ENCODE assay signal across 25 mouse cellular contexts in the genomic region with DNA sequence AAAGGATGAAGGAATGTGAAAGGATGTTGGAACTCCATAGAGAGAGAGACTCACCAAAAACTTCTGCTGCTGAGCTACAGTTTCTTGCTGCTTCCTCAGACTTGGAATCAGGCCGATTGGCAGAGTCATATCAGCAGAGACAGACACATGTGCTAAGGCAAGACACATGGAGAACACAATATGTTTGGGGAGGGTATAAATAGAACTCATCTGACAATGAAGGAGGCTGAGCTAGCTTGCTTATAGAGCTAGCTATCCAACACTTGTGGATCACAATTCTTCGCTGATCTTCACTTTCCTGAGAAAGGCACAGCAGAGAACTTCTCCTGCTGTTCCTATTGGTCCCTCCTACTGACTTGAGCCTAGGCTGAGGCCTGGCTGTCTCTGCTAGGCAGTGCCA.
DNase-seq lines count a peak whose midpoint lies in the region; ATAC-seq and TF ChIP-seq lines count a peak whose summit lies in the region.
"Had no signal": no experiment of that assay in that cellular context is flagged by ENCODE, and none has a peak within 500 bp of the region (broad histone marks: within the 10 kb centered on the region; RNA-seq: fewer than 3 reads in every experiment).

No protein-coding gene starts in this region.

- no peaks in the 10 kb centered on the region for H3K9me3 ChIP-seq in midbrain, postnatal 0 days (ENCODE audit: low read length)
- H3K9me3 ChIP-seq: forebrain, embryonic 13.5 days; heart, embryonic 10.5 days; liver, embryonic 13.5 days; megakaryocyte, embryonic 14.5 days; midbrain, embryonic 13.5 days; neural tube, embryonic 12.5 days; stomach, embryonic 15.5 days had no signal

- 83% methylated on average over 2 of the region's 2 CpGs for WGBS in midbrain, postnatal 0 days

- ATAC-seq in frontal cortex, adult (ENCODE audit: low TSS enrichment), result peak; percentile 82
- no peak for ATAC-seq in midbrain, postnatal 0 days (ENCODE audit: low FRiP score)
- ATAC-seq: forebrain, embryonic 13.5 days; midbrain, embryonic 13.5 days had no signal

- H3K4me1 ChIP-seq in midbrain, postnatal 0 days (ENCODE audit: insufficient read depth, low read length), result no peaks in the 10 kb centered on the region
- H3K4me1 ChIP-seq: forebrain, embryonic 13.5 days; heart, embryonic 10.5 days; liver, embryonic 13.5 days; megakaryocyte, embryonic 14.5 days; midbrain, embryonic 13.5 days; neural tube, embryonic 12.5 days; stomach, embryonic 15.5 days had no signal

- H3K9ac ChIP-seq in midbrain, postnatal 0 days (replicated peaks; ENCODE audit: low read length, poor library complexity, severe bottlenecking), result no peak overlapping the region
- H3K9ac ChIP-seq: forebrain, embryonic 13.5 days; hindbrain, embryonic 14.5 days; liver, embryonic 13.5 days; lung, embryonic 14.5 days; midbrain, embryonic 13.5 days; neural tube, embryonic 12.5 days; stomach, embryonic 15.5 days had no signal

- intact Hi-C loops in left cerebral cortex, postnatal 4 days (cut with DNase I), result no loop called here

- no peak for TF ChIP-seq CTCF in midbrain, postnatal 0 days (IDR thresholded peaks at IDR 0.05)

- H3K36me3 ChIP-seq in midbrain, postnatal 0 days (ENCODE audit: insufficient read depth, low read length), result no peaks in the 10 kb centered on the region
- H3K36me3 ChIP-seq: heart, embryonic 10.5 days; liver, embryonic 13.5 days; midbrain, embryonic 13.5 days; neural tube, embryonic 12.5 days; stomach, embryonic 15.5 days had no signal

- H3K27me3 ChIP-seq in midbrain, postnatal 0 days (ENCODE audit: insufficient read depth, low read length), result no peaks in the 10 kb centered on the region
- H3K27me3 ChIP-seq: forebrain, embryonic 13.5 days; liver, embryonic 13.5 days; megakaryocyte, embryonic 14.5 days; midbrain, embryonic 13.5 days; neural tube, embryonic 12.5 days; stomach, embryonic 15.5 days had no signal

- DNase-seq in frontal cortex, postnatal 10 days (ENCODE audit: low spot score in 2 of 2), result no peak
- DNase-seq in left cerebral cortex, adult 9 months (ENCODE audit: low spot score in 2 of 2), result peak; percentile 1 to 13
- no peak for DNase-seq in left cerebral cortex, postnatal 4 days
- DNase-seq in layer of hippocampus, adult 9-11 months, result peak; percentile 27
- no peak for DNase-seq in lung, adult 18-20 months
- DNase-seq in midbrain, postnatal 0 days (ENCODE audit: low spot score), result no peak
- DNase-seq in kidney, adult 11 months, result no peak
- DNase-seq: adrenal gland, postnatal 14 days; cerebellum, adult 9-10 months; gastrocnemius, adult 2 months; heart, postnatal 4 days; kidney, adult 8-10 months; kidney, postnatal 14 days; liver, embryonic 13.5 days; lung, embryonic 14.5 days; retina, postnatal 1 day; thymus, adult 2 months had no signal

- no peak overlapping the region for H3K4me3 ChIP-seq in midbrain, postnatal 0 days (ENCODE audit: low read depth, low read length)
- H3K4me3 ChIP-seq: forebrain, embryonic 13.5 days; gastrocnemius, adult 2 months; heart, embryonic 10.5 days; liver, embryonic 13.5 days; megakaryocyte, embryonic 14.5 days; midbrain, embryonic 13.5 days; neural tube, embryonic 12.5 days; stomach, embryonic 15.5 days had no signal

- H3K27ac ChIP-seq in midbrain, postnatal 0 days (ENCODE audit: low read depth, low read length), result no peak overlapping the region
- H3K27ac ChIP-seq: forebrain, embryonic 13.5 days; gastrocnemius, adult 2 months; heart, embryonic 10.5 days; hindbrain, embryonic 14.5 days; liver, embryonic 13.5 days; midbrain, embryonic 13.5 days; neural tube, embryonic 12.5 days; stomach, embryonic 15.5 days had no signal

- H3K4me2 ChIP-seq in midbrain, postnatal 0 days (ENCODE audit: low read depth, low read length, poor library complexity, severe bottlenecking), result no peak overlapping the region
- H3K4me2 ChIP-seq: forebrain, embryonic 13.5 days; hindbrain, embryonic 14.5 days; liver, embryonic 13.5 days; lung, embryonic 14.5 days; midbrain, embryonic 13.5 days; neural tube, embryonic 12.5 days; stomach, embryonic 15.5 days had no signal

Comparison
In these comparisons a context has a peak if more than half of its experiments do, and no peak if none do; other contexts are left out.
1. DNase-seq: peak in left cerebral cortex, adult 9 months (2 of 2) and layer of hippocampus, adult 9-11 months (single experiment); none in frontal cortex, postnatal 10 days (0 of 2), left cerebral cortex, postnatal 4 days (single experiment), lung, adult 18-20 months (0 of 2), midbrain, postnatal 0 days (single experiment) and kidney, adult 11 months (single experiment).